Mouse (Mus musculus): ENCODE data around the gene Slc30a3. TPM values are rescaled to one million over a fixed set of nuclear protein-coding genes. Genes with fewer than 3 reads are reported as not detected.
A peak's percentile ranks its signal among the peaks of the same experiment; 100 is the strongest.
"Not testable (repeated sequence)": the region's sequence is repeated elsewhere in the genome, so short reads cannot be mapped to it uniquely, and the experiment has no call there.

The Slc30a3 gene
- total RNA-seq, 2 experiments from 2014 or later: 0.34 to 0.50 TPM

GRCm38 (mm10) chr5:31048763-31049641 lies 59.0 kb downstream of the Slc30a3 start, which contains the start of gene Slc5a6:
TSS of gene Slc5a6 (minus strand) at chr5:31048924.
- DNase-seq (ENCODE audit: low spot score in 2 of 2): no peak

- DNase-seq (ENCODE audit: low spot score in 2 of 2): peak; percentile 92 to 96
Measured at GRCm38 (mm10) chr5:31047848-31048762, 59.9 kb downstream of the Slc30a3 start, which contains the start of gene Atraid. TSS of gene Atraid (plus strand) at chr5:31048312.

- DNase-seq (ENCODE audit: low spot score in 2 of 2): no peak
Measured at GRCm38 (mm10) chr5:31047074-31047473, 61.0 kb downstream of the Slc30a3 start.

- no peak for DNase-seq (ENCODE audit: low spot score in 2 of 2)
Measured at GRCm38 (mm10) chr5:31046416-31046815, 61.6 kb downstream of the Slc30a3 start.

GRCm38 (mm10) chr5:31038171-31038845 lies 69.7 kb downstream of the Slc30a3 start:
- no peak for DNase-seq (ENCODE audit: low spot score in 2 of 2)

- not testable (repeated sequence) for DNase-seq (ENCODE audit: low spot score in 2 of 2)
Measured at GRCm38 (mm10) chr5:31036556-31036955, 71.5 kb downstream of the Slc30a3 start.

Other genes starting within 250 kb of the Slc30a3 start
- gene Tmem214, start 240.2 kb downstream of the Slc30a3 start, total RNA-seq (2021): 10 to 100 TPM; 61.2 to 63.4 TPM
- 10 to 100 TPM; 26.8 to 30.6 TPM for gene Agbl5, start 219.5 kb downstream of the Slc30a3 start, total RNA-seq (2021)
- 100 to 1,000 TPM; 196 to 201 TPM for gene Ost4, start 200.4 kb downstream of the Slc30a3 start, total RNA-seq (2021)
- 100 to 1,000 TPM; 100 to 114 TPM for gene Emilin1, start 194.8 kb downstream of the Slc30a3 start, total RNA-seq (2021)
- 10 to 100 TPM; 57.2 to 64.8 TPM for gene Khk, start 186.8 kb downstream of the Slc30a3 start, total RNA-seq (2021)
- 1 to 10 TPM; 3.5 to 6.0 TPM for gene Cgref1, start 162.6 kb downstream of the Slc30a3 start, total RNA-seq (2021)
- 100 to 1,000 TPM; 131 to 135 TPM for gene Preb, start 147.9 kb downstream of the Slc30a3 start, total RNA-seq (2021)
- gene Tcf23, start 139.6 kb downstream of the Slc30a3 start, total RNA-seq (2021): under 1 TPM; 0.81 to 0.85 TPM
- 100 to 1,000 TPM; 109 to 115 TPM for gene Atraid, start 59.9 kb downstream of the Slc30a3 start, total RNA-seq (2021)
- gene Slc5a6, start 59.3 kb downstream of the Slc30a3 start, total RNA-seq (2021): 10 to 100 TPM; 18.8 to 20.9 TPM
- gene Cad, start 53.5 kb downstream of the Slc30a3 start, total RNA-seq (2021): 10 to 100 TPM; 33.0 to 40.2 TPM
- not detected for gene Dnajc5g, start 2.0 kb downstream of the Slc30a3 start, total RNA-seq (2021)
- gene Trim54, start 8.5 kb upstream of the Slc30a3 start, total RNA-seq (2021): 1 to 10 TPM; 1.8 to 4.2 TPM
- not detected for gene Ucn, start 30.6 kb upstream of the Slc30a3 start, total RNA-seq (2021)
- 10 to 100 TPM; 51.9 to 52.7 TPM for gene Mpv17, start 46.0 kb upstream of the Slc30a3 start, total RNA-seq (2021)
- 1 to 10 TPM; 2.7 to 3.3 TPM for gene Gm29609, start 71.7 kb upstream of the Slc30a3 start, total RNA-seq (2021)
- 10 to 100 TPM; 87.2 to 88.0 TPM for gene Gtf3c2, start 71.9 kb upstream of the Slc30a3 start, total RNA-seq (2021)
- gene Snx17, start 85.0 kb upstream of the Slc30a3 start, total RNA-seq (2021): 100 to 1,000 TPM; 113 TPM
- 10 to 100 TPM; 36.8 to 41.9 TPM for gene Eif2b4, start 85.2 kb upstream of the Slc30a3 start, total RNA-seq (2021)
- gene Zfp513, start 94.1 kb upstream of the Slc30a3 start, total RNA-seq (2021): 10 to 100 TPM; 32.3 to 33.7 TPM
- gene Ppm1g, start 112.5 kb upstream of the Slc30a3 start, total RNA-seq (2021): 100 to 1,000 TPM; 107 to 117 TPM
- 100 to 1,000 TPM; 113 TPM for gene Nrbp1, start 132.6 kb upstream of the Slc30a3 start, total RNA-seq (2021)
- 1 to 10 TPM in 1 of 2 experiments, under 1 TPM in 1; 0.98 to 1.0 TPM for gene Gm9970, start 133.0 kb upstream of the Slc30a3 start, total RNA-seq (2021)
- gene Krtcap3, start 143.5 kb upstream of the Slc30a3 start, total RNA-seq (2021): 1 to 10 TPM; 5.7 to 9.1 TPM
- gene Ift172, start 182.9 kb upstream of the Slc30a3 start, total RNA-seq (2021): 10 to 100 TPM; 40.8 to 44.9 TPM
- gene Fndc4, start 187.8 kb upstream of the Slc30a3 start, total RNA-seq (2021): 10 to 100 TPM; 12.8 to 18.3 TPM
- gene Gckr, start 189.2 kb upstream of the Slc30a3 start, total RNA-seq (2021): 10 to 100 TPM in 1 of 2 experiments, under 1 TPM in 1; 0.39 to 17.9 TPM

Data from adrenal gland, postnatal 4 days (tissue).